Mouse (Mus musculus) olfactory bulb, adult 2 months (tissue): ENCODE measurements around the gene Cd1d1. TPM values are rescaled to one million over a fixed set of nuclear protein-coding genes. Genes with fewer than 3 reads are reported as not detected.
A peak's percentile ranks its signal among the peaks of the same experiment; 100 is the strongest.

Experiments
- H3K27ac ChIP-seq: fragments of 200-500 bp; 2 replicates; pipeline ENCODE4 v1.5.1; 2012; ENCODE audit warnings: low read depth, low read length; ENCODE audit not compliant: insufficient read depth
- H3K4me1 ChIP-seq: fragments of 200-500 bp; 2 replicates; pipeline ENCODE4 v1.6.1; 2012; ENCODE audit warnings: low read length; ENCODE audit not compliant: control insufficient read depth, insufficient read depth
- H3K4me3 ChIP-seq: fragments of 200-500 bp; 2 replicates; pipeline ENCODE4 v1.5.1; 2012; ENCODE audit warnings: mild to moderate bottlenecking, low read depth, low read length, moderate library complexity; ENCODE audit not compliant: insufficient read depth
- CTCF ChIP-seq: fragments of 200-500 bp; IDR thresholded peaks from 2 replicates; pipeline ENCODE4 v1.5.1; 2012; ENCODE audit warnings: low read depth, mild to moderate bottlenecking, low read length, moderate library complexity; ENCODE audit not compliant: insufficient read depth
- POLR2A ChIP-seq: fragments of 200-500 bp; IDR thresholded peaks from 2 replicates; pipeline ENCODE4 v1.6.1; 2012; ENCODE audit warnings: mild to moderate bottlenecking, low read depth, low read length, moderate library complexity; ENCODE audit not compliant: insufficient read depth
- WGBS: fragments of 180-500 bp; shearing (Covaris S2); methylation state at CpG from one replicate; pipeline ENCODE4 v1.1.7; 2018; 5-methylcytosine and 5-hydroxymethylcytosine counted together
- polyA plus RNA-seq: library from polyadenylated mRNA; stranded (reverse); fragments of >200 nt; gene quantifications from 2 replicates; pipeline ENCODE4 v1.2.4, GENCODE M21; 2012; ENCODE audit warnings: low replicate concordance; ENCODE audit not compliant: missing spikeins, insufficient read depth, insufficient read length

The Cd1d1 gene
- polyA plus RNA-seq, 1 experiment, result not detected

DNA sequence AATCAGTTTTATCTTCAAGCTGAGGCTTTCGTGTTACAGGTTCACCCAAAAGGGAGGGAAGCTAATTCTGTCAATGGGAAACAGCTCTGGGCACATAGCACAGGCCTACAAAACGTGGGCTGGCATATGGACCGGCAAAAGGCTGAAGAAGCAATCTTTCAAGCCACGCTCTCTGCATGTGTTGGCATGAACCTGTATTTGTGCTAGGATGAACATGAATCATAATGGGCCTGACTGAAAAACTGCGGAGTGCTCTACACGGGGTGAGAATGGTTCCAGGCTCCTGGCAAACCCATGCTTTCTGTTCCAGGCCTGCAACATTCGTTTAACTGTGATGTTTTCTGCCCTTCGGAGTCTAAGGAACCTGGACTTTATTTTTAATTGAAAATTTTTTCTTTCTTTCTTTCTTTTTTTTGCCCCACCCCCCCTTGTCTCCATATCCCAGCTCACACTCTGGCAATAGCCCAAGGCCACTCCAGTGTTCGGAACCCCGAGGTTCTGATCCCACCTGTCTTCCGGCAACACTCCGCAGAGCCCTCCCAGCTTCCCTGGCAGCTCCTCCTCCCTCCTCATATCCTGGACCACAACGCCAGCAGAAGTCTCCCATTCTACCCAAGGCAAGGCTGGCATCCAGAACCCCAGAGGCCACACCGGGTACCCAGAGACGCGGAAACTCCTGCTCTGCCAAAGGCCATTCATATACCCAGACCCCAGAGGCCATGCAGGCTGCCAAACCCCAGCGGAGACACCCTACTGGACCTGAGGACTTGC, 36.4 kb downstream of the Cd1d1 start:
- TF ChIP-seq CTCF (no peak), POLR2A (no peak)
- WGBS, result 89% methylated on average over 17 of the region's 17 CpGs
- Histone ChIP-seq H3K4me3 (no peak overlapping the region), H3K27ac (no peak overlapping the region), H3K4me1 (0 out of 2 replicates have a peak, but pooled peaks cover 3% of the 10 kb centered on the region)

DNA sequence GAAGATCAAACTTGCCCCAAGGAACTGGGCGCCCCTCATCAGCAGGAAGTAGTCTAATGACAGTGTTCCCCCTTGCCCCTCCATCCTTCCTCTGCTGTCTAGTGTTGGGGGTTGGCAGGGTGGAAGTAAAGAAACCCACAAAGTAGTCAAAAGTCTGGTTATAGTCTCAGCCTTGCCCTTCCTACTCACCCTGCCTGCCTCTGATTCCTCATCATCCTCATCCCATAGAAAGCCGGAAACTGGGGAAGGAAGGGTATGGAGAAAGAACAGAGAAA, 37.9 kb downstream of the Cd1d1 start:
- Histone ChIP-seq H3K27ac (no peak overlapping the region), H3K4me3 (no peak overlapping the region), H3K4me1 (0 out of 2 replicates have a peak, but pooled peaks cover 3% of the 10 kb centered on the region)
- TF ChIP-seq POLR2A (no peak), CTCF (no peak)
- 95% methylated on average over 2 of the region's 2 CpGs for WGBS

DNA sequence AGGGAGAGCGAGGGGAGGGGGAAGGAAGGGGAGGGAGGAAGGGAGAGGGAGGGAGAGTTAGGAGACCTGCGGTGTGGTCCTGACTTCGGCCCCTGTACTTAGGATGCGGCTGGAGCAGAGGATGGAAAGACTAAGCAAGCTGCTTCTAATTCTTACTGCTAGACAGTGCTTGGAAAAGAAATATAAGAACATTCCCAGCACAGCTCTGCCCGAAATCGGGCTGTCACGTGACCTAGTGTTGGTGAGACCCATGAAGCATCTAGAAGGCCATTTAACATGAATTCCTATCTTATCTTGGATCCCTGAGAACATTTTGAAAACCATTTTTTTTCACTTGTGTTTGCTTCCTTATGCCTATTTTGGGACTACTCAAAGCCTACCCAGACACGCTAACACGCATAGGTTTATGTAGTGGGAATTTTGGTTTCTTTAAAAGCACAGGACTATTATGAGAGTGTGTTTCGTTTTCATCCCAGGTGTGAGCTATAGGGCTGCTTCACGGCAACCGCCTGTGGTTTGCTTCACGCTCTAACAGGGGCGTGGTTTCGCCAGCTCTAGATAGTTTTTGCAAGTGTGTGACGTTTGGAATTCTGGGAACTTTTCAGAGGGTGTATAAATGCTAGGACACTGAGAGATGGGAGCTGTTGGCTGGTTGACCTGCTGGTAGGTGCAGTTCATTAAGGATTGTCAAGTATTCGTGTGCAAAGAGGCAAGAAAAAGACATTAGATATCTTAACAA, 38.4 kb downstream of the Cd1d1 start:
- TF ChIP-seq CTCF, result no peak
- TF ChIP-seq POLR2A, result no peak
- H3K27ac ChIP-seq, result no peak overlapping the region

DNA sequence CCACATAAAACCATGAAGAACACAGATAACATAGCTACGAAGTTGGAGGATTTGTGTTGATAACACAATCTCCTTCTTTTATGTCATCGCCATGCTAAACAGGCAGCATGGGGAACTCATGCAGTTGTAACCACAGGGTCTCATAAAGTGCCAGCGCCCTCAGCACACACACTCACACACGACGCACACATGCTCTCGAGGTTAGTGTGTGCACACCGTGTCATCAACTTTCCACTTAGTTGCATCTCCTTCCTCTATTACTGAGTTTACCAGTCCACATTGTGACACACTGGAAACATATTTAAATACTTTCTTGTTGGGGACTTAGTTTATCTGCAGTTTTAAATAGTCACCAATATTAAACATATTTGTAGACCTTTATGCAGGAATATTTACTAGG, 40.2 kb downstream of the Cd1d1 start:
- TF ChIP-seq POLR2A, result no peak
- WGBS, result 92% methylated on average over 7 of the region's 7 CpGs

More for the DNA sequence above, 38.4 kb downstream of the Cd1d1 start:
- WGBS, result 85% methylated on average over 17 of the region's 17 CpGs
- no peak overlapping the region for H3K4me3 ChIP-seq
- 0 out of 2 replicates have a peak, but pooled peaks cover 3% of the 10 kb centered on the region for H3K4me1 ChIP-seq

DNA sequence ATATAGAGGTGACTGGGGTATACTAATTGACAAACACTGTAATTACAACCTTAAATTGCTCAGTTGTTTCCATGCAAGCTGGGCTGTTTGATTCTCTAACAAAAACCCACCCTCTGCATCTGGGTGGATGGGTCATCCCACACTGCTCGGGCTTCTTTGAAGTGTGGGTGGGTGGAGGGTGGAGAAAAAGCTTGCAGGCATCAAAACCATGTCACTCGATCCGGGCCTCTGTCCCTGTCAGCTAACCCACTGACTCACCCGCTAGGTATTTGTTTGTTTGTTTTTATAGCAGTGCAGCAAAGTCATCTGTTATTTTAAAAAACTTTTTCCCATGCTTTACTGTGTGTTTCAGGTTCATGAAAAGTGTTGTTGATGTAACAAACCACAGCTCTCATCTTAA, 43.9 kb downstream of the Cd1d1 start:
- H3K27ac ChIP-seq, result no peak overlapping the region
- H3K4me1 ChIP-seq, result peaks cover 5% of the 10 kb centered on the region
- TF ChIP-seq POLR2A (no peak), CTCF (no peak)
- H3K4me3 ChIP-seq, result no peak overlapping the region
- WGBS, result 27% methylated on average over 4 of the region's 4 CpGs

More for the DNA sequence above, 40.2 kb downstream of the Cd1d1 start:
- Histone ChIP-seq H3K4me1 (peaks cover 8% of the 10 kb centered on the region), H3K4me3 (no peak overlapping the region), H3K27ac (no peak overlapping the region)

DNA sequence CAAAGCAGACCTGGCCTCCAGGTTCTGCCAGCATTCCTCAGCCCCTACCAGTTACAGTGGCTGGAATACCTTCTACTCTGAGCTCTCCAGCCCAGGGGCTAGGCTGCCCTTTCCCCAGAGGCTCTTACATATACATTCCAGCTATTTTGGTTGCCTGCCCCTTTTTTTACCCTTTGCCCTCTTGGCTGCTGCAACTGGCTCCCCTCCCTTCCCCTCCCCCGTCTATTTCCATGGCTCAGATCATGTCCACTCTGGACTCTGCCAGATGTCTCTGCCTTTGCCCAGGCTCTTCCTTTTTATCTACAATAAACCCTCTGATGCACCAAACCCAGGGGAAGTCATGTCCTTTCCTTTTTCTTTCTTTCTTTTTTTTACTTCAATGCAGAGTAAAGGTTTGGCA, 44.7 kb downstream of the Cd1d1 start:
- TF ChIP-seq CTCF (no peak), POLR2A (no peak)
- Histone ChIP-seq H3K4me1 (peaks cover 5% of the 10 kb centered on the region), H3K4me3 (no peak overlapping the region), H3K27ac (peak overlapping the region; percentile 40; the same call in 1 of the 2 replicates)
- 82% methylated on average over 1 of the region's 1 CpGs for WGBS

DNA sequence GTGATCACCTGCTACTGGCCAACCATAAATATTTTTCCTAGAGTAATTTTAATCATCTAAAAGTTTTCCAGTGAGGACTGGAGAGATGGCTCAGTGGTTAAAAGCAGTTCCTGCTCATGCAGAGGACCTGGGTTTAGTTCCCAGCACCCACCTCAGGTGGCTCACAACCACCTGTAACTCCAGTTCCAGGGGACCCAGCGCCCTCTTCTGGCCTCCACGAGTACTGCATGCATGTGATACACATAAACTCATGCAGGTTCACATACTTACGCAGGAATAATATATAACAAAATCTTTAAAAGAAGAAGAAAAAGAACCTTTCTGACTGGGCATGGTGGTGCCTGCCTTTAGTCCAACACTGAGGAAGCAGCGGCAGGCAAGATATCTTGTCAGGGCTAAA, 45.4 kb downstream of the Cd1d1 start:
- 88% methylated on average over 4 of the region's 4 CpGs for WGBS
- Histone ChIP-seq H3K4me1 (peaks cover 5% of the 10 kb centered on the region), H3K27ac (no peak overlapping the region), H3K4me3 (no peak overlapping the region)
- TF ChIP-seq CTCF (no peak), POLR2A (no peak)

DNA sequence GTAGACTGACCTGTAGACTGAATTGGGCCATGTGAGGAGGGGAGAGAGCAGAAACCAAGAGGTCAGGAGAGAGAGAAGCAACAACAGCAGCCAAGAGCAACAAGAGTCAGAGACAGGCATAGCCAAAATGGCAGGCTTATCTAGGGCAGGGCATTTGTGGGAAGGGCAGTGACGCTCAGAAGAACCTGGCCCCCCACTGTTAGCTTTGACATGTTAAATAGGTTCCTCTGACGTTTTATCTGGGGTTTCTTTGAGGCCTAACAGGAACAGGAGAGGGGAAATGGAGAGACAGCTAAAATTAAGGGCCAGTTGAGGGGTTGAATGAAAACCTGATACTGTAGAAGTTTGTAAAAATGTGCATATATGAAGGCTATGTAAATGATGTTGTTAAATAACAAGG, 48.6 kb downstream of the Cd1d1 start:
- H3K4me1 ChIP-seq, result peaks cover 5% of the 10 kb centered on the region
- WGBS, result 52% methylated on average over 2 of the region's 2 CpGs
- no peak overlapping the region for H3K27ac ChIP-seq
- no peak for TF ChIP-seq CTCF
- no peak for TF ChIP-seq POLR2A
- no peak overlapping the region for H3K4me3 ChIP-seq

Other genes with a start within 250 kb of the Cd1d1 start
- gene Dclk2, start 78.6 kb downstream of the Cd1d1 start, polyA plus RNA-seq, result 287 TPM in 1 of 2 replicates, not detected in the other
- not detected in 2 replicates for gene Kirrel, start 175.3 kb upstream of the Cd1d1 start, polyA plus RNA-seq